ENCODE assay signal across 22 mouse cellular contexts in the genomic region with DNA sequence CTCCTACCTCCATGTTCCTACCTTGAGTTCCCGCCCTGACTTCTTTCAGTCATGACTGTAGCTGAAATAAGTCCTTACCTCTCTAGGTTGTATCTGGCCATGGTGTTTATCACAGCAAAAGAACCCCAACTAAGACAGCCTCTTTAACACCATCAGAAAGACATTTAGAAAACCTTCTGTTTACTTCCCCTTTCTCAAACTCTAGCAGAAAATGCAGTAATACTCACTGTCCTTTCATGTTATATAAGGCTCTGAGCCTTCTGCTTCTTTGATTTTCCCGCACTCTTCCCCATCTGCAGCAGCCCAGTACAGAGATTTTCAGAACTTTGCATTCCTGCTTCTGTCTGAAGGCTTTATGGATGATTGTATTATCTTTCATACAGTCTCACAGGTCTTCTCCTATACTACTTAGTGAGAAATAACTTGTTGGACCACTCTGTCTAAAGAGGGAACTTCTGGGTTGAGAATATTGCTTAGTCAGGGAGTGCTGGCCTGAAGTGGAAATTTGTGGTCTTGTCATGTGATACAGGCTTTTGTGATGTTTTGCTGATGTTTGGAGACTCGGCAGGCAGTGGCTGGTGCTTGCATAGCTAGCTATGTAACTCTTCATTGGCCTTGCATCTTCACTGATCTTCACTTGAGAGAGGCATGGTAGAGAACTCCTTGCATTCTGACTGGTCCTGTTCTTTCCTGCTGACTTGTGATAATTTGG.
DNase-seq lines count a peak whose midpoint lies in the region; ATAC-seq and TF ChIP-seq lines count a peak whose summit lies in the region.
"Had no signal": no experiment of that assay in that cellular context is flagged by ENCODE, and none has a peak within 500 bp of the region (broad histone marks: within the 10 kb centered on the region; RNA-seq: fewer than 3 reads in every experiment).

No protein-coding gene starts in this region.

- no peak overlapping the region for H3K4me2 ChIP-seq in liver, embryonic 16.5 days (ENCODE audit: low read depth, low read length)
- H3K4me2 ChIP-seq in liver, postnatal 0 days (ENCODE audit: low read depth, low read length), result no peak overlapping the region
- H3K4me2 ChIP-seq in hindbrain, postnatal 0 days (ENCODE audit: low read depth, low read length), result no peak overlapping the region
- H3K4me2 ChIP-seq: forebrain, embryonic 13.5 days; limb, embryonic 15.5 days; midbrain, embryonic 15.5 days; neural tube, embryonic 15.5 days had no signal

- no peaks in the 10 kb centered on the region for H3K36me3 ChIP-seq in heart, embryonic 10.5 days
- H3K36me3 ChIP-seq in liver, embryonic 16.5 days (ENCODE audit: control insufficient read depth, insufficient read depth), result no peaks in the 10 kb centered on the region
- H3K36me3 ChIP-seq in liver, postnatal 0 days (replicated peaks; ENCODE audit: insufficient read depth, low read length), result no peaks in the 10 kb centered on the region
- no peaks in the 10 kb centered on the region for H3K36me3 ChIP-seq in hindbrain, postnatal 0 days (ENCODE audit: insufficient read depth, low read length)
- H3K36me3 ChIP-seq: limb, embryonic 15.5 days; midbrain, embryonic 15.5 days; neural tube, embryonic 15.5 days had no signal

- no peak for TF ChIP-seq CTCF in liver, postnatal 0 days (IDR thresholded peaks at IDR 0.05; ENCODE audit: low read depth)
- TF ChIP-seq CTCF in hindbrain, postnatal 0 days (IDR thresholded peaks at IDR 0.05; ENCODE audit: low read depth), result no peak

- no peaks in the 10 kb centered on the region for H3K4me1 ChIP-seq in heart, embryonic 10.5 days
- no peaks in the 10 kb centered on the region for H3K4me1 ChIP-seq in liver, embryonic 16.5 days (ENCODE audit: control insufficient read depth, low read depth, low read length)
- H3K4me1 ChIP-seq in liver, postnatal 0 days (ENCODE audit: insufficient read depth), result no peaks in the 10 kb centered on the region
- no peaks in the 10 kb centered on the region for H3K4me1 ChIP-seq in hindbrain, postnatal 0 days (ENCODE audit: insufficient read depth, low read length)
- H3K4me1 ChIP-seq: forebrain, embryonic 13.5 days; limb, embryonic 15.5 days; midbrain, embryonic 15.5 days; neural tube, embryonic 15.5 days had no signal

- ATAC-seq in liver, embryonic 16.5 days (ENCODE audit: low read depth), result 0 out of 2 replicates have a peak, but pooled peaks have one; percentile 19
- ATAC-seq in liver, postnatal 0 days, result no peak
- ATAC-seq in hematopoietic stem cell, adult 5-6 weeks (replicated peaks in 1 of 2; ENCODE audit: insufficient read depth in 1 of 2, low FRiP score in 2 of 2, low TSS enrichment in 1 of 2, low read depth in 1 of 2, poor library complexity in 2 of 2, severe bottlenecking in 2 of 2), result peak; percentile 96 to 97
- ATAC-seq in monocyte, adult 5-6 weeks (replicated peaks; ENCODE audit: insufficient number of reproducible peaks, low FRiP score, low TSS enrichment, poor library complexity, severe bottlenecking), result peak; percentile 68
- ATAC-seq in hindbrain, postnatal 0 days, result no peak
- ATAC-seq: forebrain, embryonic 13.5 days; midbrain, embryonic 15.5 days had no signal

- no peak overlapping the region for H3K9ac ChIP-seq in liver, embryonic 16.5 days (ENCODE audit: low read depth, low read length)
- no peak overlapping the region for H3K9ac ChIP-seq in liver, postnatal 0 days (replicated peaks)
- no peak overlapping the region for H3K9ac ChIP-seq in hindbrain, postnatal 0 days (replicated peaks; ENCODE audit: low read length)
- H3K9ac ChIP-seq: forebrain, embryonic 13.5 days; limb, embryonic 15.5 days; midbrain, embryonic 15.5 days; neural tube, embryonic 15.5 days had no signal

- no peak for TF ChIP-seq EP300 in liver, postnatal 0 days (IDR thresholded peaks at IDR 0.05; ENCODE audit: low read depth)

- peak; percentile 94 for DNase-seq in heart, adult 11 months
- DNase-seq in heart, embryonic 10.5 days (ENCODE audit: low spot score), result no peak
- no peak for DNase-seq in liver, postnatal 0 days
- no peak for DNase-seq in hindbrain, postnatal 0 days (ENCODE audit: low spot score)
- no peak for DNase-seq in MN1 (ENCODE audit: low spot score)
- DNase-seq: adrenal gland, postnatal 25 days; cerebellum, adult 11-12 months; cerebellum, postnatal 25 days; gastrocnemius, adult 2 months; kidney, adult 18-20 months; layer of hippocampus, adult 9-11 months; lung, adult 18-20 months; lung, postnatal 14 days; right cerebral cortex, adult 18-20 months had no signal

- H3K4me3 ChIP-seq in heart, embryonic 10.5 days, result no peak overlapping the region
- H3K4me3 ChIP-seq in liver, embryonic 16.5 days (ENCODE audit: low read depth, low read length), result no peak overlapping the region
- no peak overlapping the region for H3K4me3 ChIP-seq in liver, postnatal 0 days (ENCODE audit: low read depth, low read length)
- H3K4me3 ChIP-seq in hindbrain, postnatal 0 days (ENCODE audit: low read length), result no peak overlapping the region
- H3K4me3 ChIP-seq: forebrain, embryonic 13.5 days; gastrocnemius, adult 2 months; limb, embryonic 15.5 days; midbrain, embryonic 15.5 days; neural tube, embryonic 15.5 days had no signal

- no peaks in the 10 kb centered on the region for H3K27me3 ChIP-seq in heart, embryonic 10.5 days (ENCODE audit: insufficient read depth, poor library complexity, severe bottlenecking)
- H3K27me3 ChIP-seq in liver, embryonic 16.5 days (ENCODE audit: control insufficient read depth, insufficient read depth, low read depth, low read length), result no peaks in the 10 kb centered on the region; the same call in 1 of the 2 replicates
- no peaks in the 10 kb centered on the region for H3K27me3 ChIP-seq in liver, postnatal 0 days (ENCODE audit: insufficient read depth, low read length)
- H3K27me3 ChIP-seq in hindbrain, postnatal 0 days (ENCODE audit: insufficient read depth, low read length), result no peaks in the 10 kb centered on the region
- H3K27me3 ChIP-seq: forebrain, embryonic 13.5 days; limb, embryonic 15.5 days; midbrain, embryonic 15.5 days; neural tube, embryonic 15.5 days had no signal

- WGBS in heart, embryonic 10.5 days, result 87% methylated on average over 3 of the region's 3 CpGs
- WGBS in liver, embryonic 16.5 days (ENCODE audit: insufficient replicate concordance), result 31% methylated on average over 3 of the region's 3 CpGs
- WGBS in liver, postnatal 0 days (ENCODE audit: insufficient replicate concordance), result 44% methylated on average over 3 of the region's 3 CpGs
- 83% methylated on average over 3 of the region's 3 CpGs for WGBS in hindbrain, postnatal 0 days

- H3K27ac ChIP-seq in heart, embryonic 10.5 days, result no peak overlapping the region
- H3K27ac ChIP-seq in liver, embryonic 16.5 days (ENCODE audit: low read length), result no peak overlapping the region
- no peak overlapping the region for H3K27ac ChIP-seq in liver, postnatal 0 days (ENCODE audit: low read depth)
- H3K27ac ChIP-seq in hindbrain, postnatal 0 days, result no peak overlapping the region
- H3K27ac ChIP-seq: forebrain, embryonic 13.5 days; gastrocnemius, adult 2 months; kidney, postnatal 0 days; limb, embryonic 15.5 days; midbrain, embryonic 15.5 days; neural tube, embryonic 15.5 days had no signal

- no peaks in the 10 kb centered on the region for H3K9me3 ChIP-seq in heart, embryonic 10.5 days
- no peaks in the 10 kb centered on the region for H3K9me3 ChIP-seq in liver, embryonic 16.5 days (replicated peaks; ENCODE audit: control insufficient read depth, low read length)
- no peaks in the 10 kb centered on the region for H3K9me3 ChIP-seq in liver, postnatal 0 days (ENCODE audit: low read length)
- no peaks in the 10 kb centered on the region for H3K9me3 ChIP-seq in hindbrain, postnatal 0 days (ENCODE audit: low read length)
- H3K9me3 ChIP-seq: forebrain, embryonic 13.5 days; limb, embryonic 15.5 days; midbrain, embryonic 15.5 days; neural tube, embryonic 15.5 days had no signal

Comparison
In these comparisons a context has a peak if more than half of its experiments do, and no peak if none do; other contexts are left out.
1. ATAC-seq: peak in liver, embryonic 16.5 days (single experiment), hematopoietic stem cell, adult 5-6 weeks (2 of 2) and monocyte, adult 5-6 weeks (single experiment); none in liver, postnatal 0 days (single experiment) and hindbrain, postnatal 0 days (single experiment).